Mouse (Mus musculus): ENCODE measurements around the gene Krt23. TPM values are rescaled to one million over a fixed set of nuclear protein-coding genes. Genes with fewer than 3 reads are reported as not detected.

The Krt23 gene
- 8.7 and 11.9 TPM in 2 replicates for polyA plus RNA-seq (2014; fragmentation: Nextera tagmentation; extraction: Ambion mirVana)

DNA sequence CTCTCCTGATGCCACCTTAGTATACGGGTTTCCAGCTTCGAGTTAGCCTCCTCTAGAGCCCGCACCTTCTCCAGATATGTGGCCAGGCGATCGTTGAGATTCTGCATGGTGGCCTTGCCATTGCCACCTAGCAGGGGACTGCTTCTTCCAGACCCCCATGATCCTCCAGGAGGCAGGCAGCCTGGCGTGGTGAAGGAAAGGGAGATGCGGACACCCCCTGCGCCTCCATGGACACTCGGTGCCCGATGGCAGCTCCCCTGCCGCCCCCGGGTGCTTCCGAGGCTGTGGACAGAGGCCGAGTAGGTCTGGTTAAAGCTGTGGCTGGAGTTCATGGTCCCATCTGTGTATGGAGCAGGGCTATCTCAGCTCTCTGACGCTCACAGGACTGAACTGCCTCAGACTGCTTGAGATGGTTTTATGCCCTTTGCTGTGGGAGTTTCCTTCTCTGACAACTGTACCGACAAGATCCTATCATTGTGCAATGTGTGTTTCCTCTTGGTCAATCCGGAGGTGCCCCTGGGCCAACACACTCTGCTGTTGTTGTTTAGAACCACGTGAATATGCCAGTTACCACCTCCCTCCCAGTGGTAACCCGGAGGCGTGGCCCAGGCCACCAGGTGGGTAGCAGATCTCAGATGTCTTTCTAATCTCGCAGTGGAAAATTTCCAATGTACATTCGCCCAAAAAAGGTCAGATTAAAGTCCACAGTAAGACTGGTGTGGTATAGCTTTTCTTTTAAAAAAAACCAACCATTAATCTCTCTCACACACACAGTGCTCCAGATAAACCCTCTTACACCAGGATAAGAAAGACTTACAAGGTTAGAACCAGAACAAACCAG lies at the start of gene Krt23:
TSS of gene Krt23 (minus strand) at position 405 of the 841 bp plus-strand sequence.
- Histone ChIP-seq H3K4me2 (ENCODE audit: low read depth, low read length) (no peak within 1 kb of the TSS), H3K27ac (replicated peaks; ENCODE audit: low read depth, low read length) (no peak within 1 kb of the TSS), H3K9ac (ENCODE audit: low read depth, low read length) (no peak within 1 kb of the TSS), H3K4me3 (ENCODE audit: low read depth, low read length) (no peak within 1 kb of the TSS), H3K9me3 (ENCODE audit: control insufficient read depth, low read length) (no peaks in the 10 kb centered on the region), H3K4me1 (ENCODE audit: control insufficient read depth, insufficient read depth, low read length) (no peaks in the 10 kb centered on the region), H3K27me3 (replicated peaks; ENCODE audit: control insufficient read depth, insufficient read depth, low read length) (no peaks in the 10 kb centered on the region), H3K36me3 (ENCODE audit: control insufficient read depth, insufficient read depth, low read length) (no peaks in the 10 kb centered on the region)
- 77% methylated on average over 22 of the region's 22 CpGs for WGBS
- DNase-seq (ENCODE audit: low spot score), result peak; percentile 38
- peak; percentile 72; the same call in 1 of the 2 replicates for ATAC-seq (ENCODE audit: low read depth)

DNA sequence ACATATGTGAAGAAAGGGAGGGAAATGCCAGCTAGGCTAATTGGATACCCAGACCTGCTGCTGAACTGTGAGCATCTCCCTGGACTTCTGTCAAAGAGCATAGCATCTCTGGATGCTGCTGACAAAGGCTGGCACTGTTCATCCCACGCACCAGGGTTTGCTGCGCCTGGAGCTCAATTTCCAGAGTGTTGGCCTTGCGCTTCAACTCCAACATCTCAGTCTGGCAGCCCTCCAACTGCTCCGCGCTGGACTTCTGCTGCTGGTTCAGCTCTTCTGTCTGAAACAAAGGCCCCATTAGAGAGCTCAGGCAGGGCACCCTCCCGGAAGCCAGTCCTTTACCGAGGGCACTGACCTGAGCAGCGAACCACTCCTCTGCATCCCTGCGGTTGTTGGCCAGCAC lies 46.8 kb upstream of the Krt23 start:
- Histone ChIP-seq H3K4me1 (ENCODE audit: control insufficient read depth, insufficient read depth, low read length) (no peaks in the 10 kb centered on the region; the same call in 1 of the 2 replicates), H3K36me3 (ENCODE audit: control insufficient read depth, insufficient read depth, low read length) (no peaks in the 10 kb centered on the region), H3K4me2 (ENCODE audit: low read depth, low read length) (no peak overlapping the region), H3K27me3 (replicated peaks; ENCODE audit: control insufficient read depth, insufficient read depth, low read length) (no peaks in the 10 kb centered on the region), H3K9me3 (ENCODE audit: control insufficient read depth, low read length) (no peaks in the 10 kb centered on the region), H3K9ac (ENCODE audit: low read depth, low read length) (no peak overlapping the region), H3K4me3 (ENCODE audit: low read depth, low read length) (no peak overlapping the region), H3K27ac (replicated peaks; ENCODE audit: low read depth, low read length) (no peak overlapping the region)
- ATAC-seq (ENCODE audit: low read depth) (peak; percentile 30; the same call in 1 of the 2 replicates), DNase-seq (ENCODE audit: low spot score) (peak; percentile 75)
- WGBS, result 34% methylated on average over 9 of the region's 9 CpGs

DNA sequence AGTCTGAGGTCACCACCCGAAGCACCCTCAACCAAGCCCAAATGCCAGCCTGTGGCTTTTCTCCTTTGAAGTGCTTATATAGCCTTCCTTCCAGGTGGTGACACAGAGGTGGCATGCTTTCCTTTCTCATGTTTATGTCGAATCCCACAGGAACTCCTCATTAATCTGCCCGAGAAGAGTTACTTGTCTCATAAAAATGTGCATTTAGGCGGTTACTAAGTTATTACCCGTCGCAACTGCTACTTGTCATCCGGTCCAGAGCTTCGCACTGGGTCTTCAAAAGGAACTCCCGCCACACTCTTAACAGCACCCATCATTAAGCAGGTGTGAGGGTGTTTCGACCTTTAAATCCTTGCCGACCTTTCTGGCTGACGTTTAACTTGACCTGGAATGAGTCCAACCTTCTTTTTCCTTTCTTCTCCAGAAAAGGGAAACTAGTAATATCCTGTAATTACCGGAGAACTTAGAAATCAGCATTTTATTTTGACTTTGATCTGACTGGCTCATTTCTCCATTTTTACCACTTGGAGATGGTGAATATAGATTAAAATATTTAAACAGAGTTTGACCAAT lies 28.4 kb upstream of the Krt23 start, which contains the start of gene Krt39:
TSS of gene Krt39 (minus strand) at position 51 of the 573 bp plus-strand sequence.
- no peaks in the 10 kb centered on the region for H3K36me3 ChIP-seq (ENCODE audit: control insufficient read depth, insufficient read depth, low read length)

DNA sequence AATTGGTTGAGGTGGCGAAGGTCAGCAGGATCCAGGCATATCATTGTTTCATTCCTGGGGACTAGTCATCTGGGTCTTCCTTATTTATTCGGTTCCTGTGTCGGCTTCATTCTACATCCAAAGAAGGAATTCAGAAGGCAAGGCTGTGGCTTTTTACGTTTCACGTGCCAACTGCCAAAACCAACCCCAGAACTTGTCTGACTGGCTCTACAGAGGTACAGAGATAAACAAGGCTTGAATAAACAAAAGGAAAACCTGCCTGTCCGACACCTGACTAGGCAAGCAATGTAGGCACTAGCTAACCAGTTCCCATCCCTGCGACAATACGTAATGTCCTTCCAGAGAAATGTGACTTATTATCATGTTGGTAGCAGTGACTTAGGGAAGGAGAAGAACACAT lies 21.2 kb upstream of the Krt23 start:
- Histone ChIP-seq H3K4me3 (ENCODE audit: low read depth, low read length) (no peak overlapping the region), H3K4me1 (ENCODE audit: control insufficient read depth, insufficient read depth, low read length) (no peaks in the 10 kb centered on the region), H3K4me2 (ENCODE audit: low read depth, low read length) (no peak overlapping the region), H3K27me3 (replicated peaks; ENCODE audit: control insufficient read depth, insufficient read depth, low read length) (no peaks in the 10 kb centered on the region), H3K9ac (ENCODE audit: low read depth, low read length) (no peak overlapping the region), H3K27ac (replicated peaks; ENCODE audit: low read depth, low read length) (no peak overlapping the region), H3K9me3 (ENCODE audit: control insufficient read depth, low read length) (no peaks in the 10 kb centered on the region), H3K36me3 (ENCODE audit: control insufficient read depth, insufficient read depth, low read length) (no peaks in the 10 kb centered on the region)
- peak; percentile 73 for DNase-seq (ENCODE audit: low spot score)
- 77% methylated on average over 8 of the region's 8 CpGs for WGBS
- 0 out of 2 replicates have a peak, but pooled peaks have one; percentile 47 for ATAC-seq (ENCODE audit: low read depth)

More for the DNA sequence above, 28.4 kb upstream of the Krt23 start, which contains the start of gene Krt39:
- no peak within 1 kb of the TSS for H3K4me3 ChIP-seq (ENCODE audit: low read depth, low read length)
- no peaks in the 10 kb centered on the region for H3K4me1 ChIP-seq (ENCODE audit: control insufficient read depth, insufficient read depth, low read length)
- H3K27me3 ChIP-seq (replicated peaks; ENCODE audit: control insufficient read depth, insufficient read depth, low read length), result no peaks in the 10 kb centered on the region
- H3K4me2 ChIP-seq (ENCODE audit: low read depth, low read length), result no peak within 1 kb of the TSS
- DNase-seq (ENCODE audit: low spot score) (no peak), ATAC-seq (ENCODE audit: low read depth) (no peak)
- 81% methylated on average over 13 of the region's 13 CpGs for WGBS
- no peak within 1 kb of the TSS for H3K27ac ChIP-seq (replicated peaks; ENCODE audit: low read depth, low read length)
- no peaks in the 10 kb centered on the region for H3K9me3 ChIP-seq (ENCODE audit: control insufficient read depth, low read length)
- H3K9ac ChIP-seq (ENCODE audit: low read depth, low read length), result no peak within 1 kb of the TSS

GRCm38 (mm10) chr11:99500095-99500805 lies 7.3 kb upstream of the Krt23 start:
- Histone ChIP-seq H3K27ac (replicated peaks; ENCODE audit: low read depth, low read length) (no peak overlapping the region), H3K27me3 (replicated peaks; ENCODE audit: control insufficient read depth, insufficient read depth, low read length) (no peaks in the 10 kb centered on the region), H3K9me3 (ENCODE audit: control insufficient read depth, low read length) (no peaks in the 10 kb centered on the region), H3K4me1 (ENCODE audit: control insufficient read depth, insufficient read depth, low read length) (no peaks in the 10 kb centered on the region), H3K36me3 (ENCODE audit: control insufficient read depth, insufficient read depth, low read length) (no peaks in the 10 kb centered on the region), H3K4me2 (ENCODE audit: low read depth, low read length) (no peak overlapping the region), H3K9ac (ENCODE audit: low read depth, low read length) (no peak overlapping the region), H3K4me3 (ENCODE audit: low read depth, low read length) (no peak overlapping the region)
- DNase-seq (ENCODE audit: low spot score) (peak; percentile 74), ATAC-seq (ENCODE audit: low read depth) (peak; percentile 85; the same call in 1 of the 2 replicates)
- 79% methylated on average over 9 of the region's 9 CpGs for WGBS

DNA sequence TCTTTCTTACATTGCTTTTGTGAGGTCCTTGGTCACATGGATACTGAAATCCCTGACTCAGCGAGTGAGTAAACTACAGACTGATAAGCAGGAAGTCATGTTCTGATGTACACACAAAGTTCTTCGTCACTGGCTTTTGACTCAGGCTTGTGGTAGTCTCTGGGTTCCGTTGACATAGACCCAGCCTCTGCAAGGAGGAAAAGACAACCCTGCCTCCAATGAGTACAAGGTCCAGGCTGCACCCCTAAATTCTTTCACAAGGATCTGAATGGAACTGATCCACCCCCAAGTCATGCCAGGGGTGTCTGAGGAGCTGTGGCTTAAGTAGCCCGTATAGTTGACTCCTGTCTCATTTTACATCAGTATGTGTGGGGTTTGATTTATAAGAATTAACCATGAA lies 3.5 kb upstream of the Krt23 start:
- ATAC-seq (ENCODE audit: low read depth) (no peak), DNase-seq (ENCODE audit: low spot score) (no peak)
- Histone ChIP-seq H3K27ac (replicated peaks; ENCODE audit: low read depth, low read length) (no peak overlapping the region), H3K9ac (ENCODE audit: low read depth, low read length) (no peak overlapping the region), H3K36me3 (ENCODE audit: control insufficient read depth, insufficient read depth, low read length) (no peaks in the 10 kb centered on the region), H3K4me3 (ENCODE audit: low read depth, low read length) (no peak overlapping the region), H3K4me2 (ENCODE audit: low read depth, low read length) (no peak overlapping the region), H3K9me3 (ENCODE audit: control insufficient read depth, low read length) (no peaks in the 10 kb centered on the region), H3K4me1 (ENCODE audit: control insufficient read depth, insufficient read depth, low read length) (no peaks in the 10 kb centered on the region), H3K27me3 (replicated peaks; ENCODE audit: control insufficient read depth, insufficient read depth, low read length) (no peaks in the 10 kb centered on the region)
- WGBS, result 83% methylated on average over 4 of the region's 4 CpGs

DNA sequence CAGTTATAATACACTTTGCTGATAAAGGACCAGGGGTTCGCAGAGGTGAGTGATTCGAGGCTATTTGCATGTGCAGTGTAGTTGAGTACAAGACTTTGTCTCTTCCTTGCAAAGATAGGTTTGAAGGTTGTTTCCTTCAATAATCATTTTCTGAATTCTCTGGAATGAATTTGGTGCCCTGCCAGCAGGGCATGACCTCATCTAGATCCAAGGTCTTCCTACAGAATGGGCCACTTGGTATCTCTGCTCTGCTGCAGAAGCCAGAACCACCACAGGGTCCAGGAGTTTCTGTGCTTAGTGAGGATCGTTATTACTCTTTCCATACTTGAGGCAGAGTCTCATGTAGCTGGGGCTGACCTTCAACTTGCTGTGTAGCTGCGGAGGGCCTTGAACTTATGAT lies 1.8 kb upstream of the Krt23 start:
- H3K4me1 ChIP-seq (ENCODE audit: control insufficient read depth, insufficient read depth, low read length), result no peaks in the 10 kb centered on the region
- 95% methylated on average over 4 of the region's 4 CpGs for WGBS
- H3K4me2 ChIP-seq (ENCODE audit: low read depth, low read length), result no peak overlapping the region
- no peak overlapping the region for H3K9ac ChIP-seq (ENCODE audit: low read depth, low read length)
- no peak overlapping the region for H3K27ac ChIP-seq (replicated peaks; ENCODE audit: low read depth, low read length)
- H3K4me3 ChIP-seq (ENCODE audit: low read depth, low read length), result no peak overlapping the region
- DNase-seq (ENCODE audit: low spot score), result no peak
- no peaks in the 10 kb centered on the region for H3K36me3 ChIP-seq (ENCODE audit: control insufficient read depth, insufficient read depth, low read length)
- no peaks in the 10 kb centered on the region for H3K9me3 ChIP-seq (ENCODE audit: control insufficient read depth, low read length)
- no peaks in the 10 kb centered on the region for H3K27me3 ChIP-seq (replicated peaks; ENCODE audit: control insufficient read depth, insufficient read depth, low read length)
- no peak for ATAC-seq (ENCODE audit: low read depth)

- Histone ChIP-seq H3K9me3 (ENCODE audit: control insufficient read depth, low read length) (no peaks in the 10 kb centered on the region), H3K36me3 (ENCODE audit: control insufficient read depth, insufficient read depth, low read length) (no peaks in the 10 kb centered on the region), H3K4me1 (ENCODE audit: control insufficient read depth, insufficient read depth, low read length) (no peaks in the 10 kb centered on the region), H3K4me2 (ENCODE audit: low read depth, low read length) (no peak overlapping the region), H3K27ac (replicated peaks; ENCODE audit: low read depth, low read length) (no peak overlapping the region), H3K27me3 (replicated peaks; ENCODE audit: control insufficient read depth, insufficient read depth, low read length) (no peaks in the 10 kb centered on the region), H3K9ac (ENCODE audit: low read depth, low read length) (no peak overlapping the region), H3K4me3 (ENCODE audit: low read depth, low read length) (no peak overlapping the region)
- DNase-seq (ENCODE audit: low spot score), result peak; percentile 12
- ATAC-seq (ENCODE audit: low read depth), result no peak
- 29% methylated on average over 5 of the region's 5 CpGs for WGBS
Measured at GRCm38 (mm10) chr11:99493574-99493850, 575 bp upstream of the Krt23 start.

Measured in embryonic facial prominence, embryonic 14.5 days (tissue).